Mouse (Mus musculus): Measurements from ENCODE around the gene Fxr2.

Gene Fxr2

DNA sequence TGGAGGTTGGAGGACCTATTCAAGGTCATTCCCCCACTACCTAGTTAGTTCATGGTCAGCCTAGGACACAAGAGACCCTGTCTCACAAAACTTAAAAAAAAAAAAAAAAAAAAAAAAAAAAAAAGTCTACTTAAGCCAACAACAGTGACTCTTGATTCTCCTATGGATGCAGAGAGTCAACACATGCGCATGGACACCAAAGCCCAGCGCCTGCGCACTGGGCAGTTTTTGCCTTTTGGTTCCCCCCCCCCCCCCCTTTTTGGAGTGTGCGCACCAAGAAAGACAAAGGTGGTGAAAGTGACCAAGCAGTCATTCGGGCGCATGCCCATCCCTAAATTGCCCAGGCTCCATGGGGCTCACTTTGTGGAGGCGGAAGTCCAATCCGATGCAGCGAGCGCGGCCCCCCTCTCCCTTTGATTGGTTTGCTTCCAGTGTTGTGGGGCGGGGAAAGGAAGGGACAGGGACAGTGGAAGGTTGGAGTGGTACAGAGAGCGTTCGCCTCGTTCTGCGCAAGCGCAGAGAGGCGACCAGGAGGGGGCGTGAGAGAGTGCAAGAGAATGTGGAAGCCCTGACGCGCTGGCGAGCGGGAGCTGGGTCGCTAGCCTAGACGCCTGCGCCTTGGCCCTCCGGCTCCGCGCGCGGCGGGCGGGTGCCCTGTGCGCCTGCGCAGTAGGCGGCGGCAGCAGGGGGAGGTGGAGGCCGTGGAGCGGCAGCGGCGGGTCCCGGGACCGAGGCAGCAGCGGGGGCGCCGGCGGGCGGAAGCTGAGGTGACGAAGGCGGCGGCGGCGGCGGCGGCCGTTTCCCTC lies at the start of gene Fxr2:
Gene Fxr2 (plus strand): TSS at position 707 of the 806 bp plus-strand sequence.
- DNase-seq = peak; percentile 100

DNA sequence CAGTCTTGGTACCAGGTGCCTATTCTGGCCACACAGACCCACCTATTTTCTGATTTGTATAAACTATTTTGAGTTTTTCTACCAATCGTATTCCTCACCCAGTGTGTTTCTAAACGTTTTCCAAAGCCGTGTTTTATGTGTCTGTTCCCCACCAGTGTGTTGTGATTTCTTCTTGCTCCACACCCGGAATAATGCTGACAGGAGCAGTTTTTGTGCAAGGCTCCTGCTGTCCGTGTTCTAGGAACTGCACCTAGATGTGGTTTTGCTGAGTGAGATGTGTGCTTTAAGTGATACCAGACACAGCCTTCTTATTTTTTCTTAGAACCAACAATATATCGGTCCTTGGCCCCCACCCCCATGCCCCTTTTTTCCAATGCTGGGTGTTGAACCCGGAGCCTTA lies 48.8 kb upstream of the Fxr2 start:
- no peak for DNase-seq

DNA sequence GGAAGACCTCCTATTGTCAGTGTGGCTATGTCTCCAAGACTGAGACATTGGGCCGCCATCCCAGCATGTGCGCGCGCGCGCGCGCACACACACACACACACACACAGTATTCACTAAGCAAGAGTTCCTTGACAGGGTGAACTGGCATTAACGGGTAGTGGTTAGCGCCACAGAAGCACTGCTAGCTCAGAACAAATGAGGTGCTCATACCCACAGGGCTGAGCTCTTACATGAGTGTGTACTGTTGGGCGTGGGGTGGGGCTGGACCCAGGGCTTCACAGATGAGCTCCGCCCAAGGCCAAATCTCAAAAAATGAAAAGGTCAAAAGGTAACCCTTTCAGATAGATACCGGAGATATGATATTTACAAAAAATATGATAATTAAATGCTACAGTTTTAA lies 47.9 kb upstream of the Fxr2 start:
- DNase-seq = no peak

DNA sequence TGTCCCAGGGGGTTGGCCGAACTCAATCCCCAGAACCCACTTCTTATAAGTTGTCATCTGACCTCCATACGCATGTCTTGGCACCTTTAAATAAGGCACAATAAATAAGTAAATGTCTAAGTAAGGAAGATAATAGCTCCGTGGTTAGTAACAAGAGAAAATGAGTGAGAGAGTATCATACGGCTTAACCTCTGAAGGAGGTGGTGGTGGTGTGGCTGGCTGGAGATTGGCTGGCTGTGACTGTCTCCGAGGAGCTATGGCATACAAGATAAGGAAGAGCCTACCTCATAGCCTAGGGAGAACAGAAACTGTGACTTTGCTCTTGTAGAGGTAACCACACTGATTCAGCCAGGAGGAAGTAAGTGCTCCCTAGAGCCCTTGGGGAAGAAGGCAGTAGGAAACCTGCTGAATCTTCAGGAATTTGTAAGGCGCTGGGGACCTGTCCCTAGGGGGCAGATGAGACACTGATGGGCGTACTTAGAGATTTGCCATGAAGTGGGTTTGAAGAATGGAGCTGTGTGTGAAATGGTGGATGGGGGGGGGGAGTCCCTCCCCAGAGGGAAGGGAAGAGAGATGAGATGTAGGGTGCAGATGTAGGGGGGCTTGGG lies 47.0 kb upstream of the Fxr2 start:
- DNase-seq = no peak

DNA sequence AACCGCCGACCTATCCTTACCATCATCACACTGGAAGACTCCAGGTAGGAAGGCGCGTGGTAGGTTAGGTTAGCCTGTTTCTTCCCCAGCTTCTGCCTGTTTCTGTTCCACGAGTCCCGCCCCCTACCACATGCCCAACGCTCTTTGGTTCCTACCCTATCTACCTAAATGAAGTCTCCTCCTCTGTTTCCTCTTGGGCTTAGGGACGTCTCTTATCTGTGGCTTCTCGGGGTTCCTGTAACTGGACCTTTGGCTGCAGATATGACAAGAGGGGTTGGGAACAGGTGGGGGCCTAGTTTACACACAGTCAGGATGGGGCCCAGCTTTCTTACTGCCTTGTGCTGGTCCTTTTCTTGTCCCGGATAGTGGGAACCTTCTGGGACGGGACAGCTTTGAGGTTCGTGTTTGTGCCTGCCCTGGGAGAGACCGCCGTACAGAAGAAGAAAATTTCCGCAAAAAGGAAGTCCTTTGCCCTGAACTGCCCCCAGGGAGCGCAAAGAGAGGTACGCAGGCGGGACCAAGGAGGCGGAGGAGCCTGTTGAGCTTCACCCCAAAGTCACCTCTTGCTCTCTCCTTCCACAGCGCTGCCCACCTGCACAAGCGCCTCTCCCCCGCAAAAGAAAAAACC lies 43.5 kb upstream of the Fxr2 start:
- DNase-seq = no peak

DNA sequence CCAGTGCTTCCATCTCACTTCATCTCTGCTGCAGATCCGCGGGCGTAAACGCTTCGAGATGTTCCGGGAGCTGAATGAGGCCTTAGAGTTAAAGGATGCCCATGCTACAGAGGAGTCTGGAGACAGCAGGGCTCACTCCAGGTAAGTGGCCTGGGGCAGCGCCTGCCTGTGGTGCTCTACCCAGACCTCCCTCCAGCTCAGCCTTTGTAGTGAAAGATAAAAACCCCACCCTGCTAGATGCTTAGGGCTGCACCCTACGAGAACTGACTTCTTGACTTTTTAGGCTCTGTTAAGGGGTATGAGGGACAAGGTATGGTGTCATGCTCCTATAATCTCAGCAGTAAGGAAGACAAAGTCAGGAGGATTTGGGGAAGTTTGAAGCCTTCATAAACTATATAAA lies 42.2 kb upstream of the Fxr2 start:
- DNase-seq = no peak

DNA sequence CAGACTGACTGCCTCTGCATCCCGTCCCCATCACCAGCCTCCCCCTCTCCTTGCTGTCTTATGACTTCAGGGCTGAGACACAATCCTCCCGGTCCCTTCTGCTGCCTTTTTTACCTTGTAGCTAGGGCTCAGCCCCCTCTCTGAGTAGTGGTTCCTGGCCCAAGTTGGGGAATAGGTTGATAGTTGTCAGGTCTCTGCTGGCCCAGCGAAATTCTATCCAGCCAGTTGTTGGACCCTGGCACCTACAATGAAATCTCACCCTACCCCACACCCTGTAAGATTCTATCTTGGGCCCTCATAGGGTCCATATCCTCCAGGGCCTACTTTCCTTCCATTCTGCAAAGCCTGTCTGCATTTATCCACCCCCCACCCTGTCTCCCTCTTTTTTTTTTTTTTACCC lies 41.4 kb upstream of the Fxr2 start:
- DNase-seq = no peak

DNA sequence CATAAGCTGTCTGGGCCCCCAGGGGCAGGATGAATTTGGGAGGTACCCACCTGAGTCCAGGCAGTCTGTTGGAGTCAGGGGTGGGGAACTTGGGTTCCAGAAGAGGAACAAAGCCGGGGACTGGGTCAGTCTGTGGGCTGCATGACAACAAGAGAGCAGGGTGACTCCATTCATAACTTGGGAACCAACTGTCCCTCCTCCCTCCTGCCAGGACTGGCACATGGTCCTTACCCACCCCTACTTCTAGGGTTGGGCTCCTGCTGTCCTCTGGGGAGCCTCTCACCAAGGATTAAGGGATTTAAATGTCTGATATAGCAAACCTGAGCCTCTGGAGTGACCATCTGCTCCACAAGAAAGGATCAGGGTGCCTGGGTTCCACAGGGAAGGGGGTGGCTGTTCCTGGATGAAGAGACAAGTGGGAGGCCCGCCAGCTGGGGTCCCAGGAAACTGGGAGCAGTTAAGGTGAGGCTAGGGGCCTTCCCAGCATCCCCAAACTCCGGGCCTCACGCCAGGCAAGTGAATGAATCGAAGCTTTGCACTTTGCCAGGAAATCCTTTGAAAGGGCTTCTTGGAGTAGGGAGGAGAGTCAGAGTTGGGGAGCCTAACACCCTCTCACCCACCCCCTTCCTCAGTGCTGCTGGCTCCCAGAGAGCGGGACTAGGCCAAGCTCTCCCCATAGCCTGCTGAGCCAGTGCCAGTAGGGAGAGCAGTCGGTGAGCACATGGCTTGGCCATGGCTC lies 40.7 kb upstream of the Fxr2 start:
- peak in 1 of 2 experiments; percentile 24 for DNase-seq

DNA sequence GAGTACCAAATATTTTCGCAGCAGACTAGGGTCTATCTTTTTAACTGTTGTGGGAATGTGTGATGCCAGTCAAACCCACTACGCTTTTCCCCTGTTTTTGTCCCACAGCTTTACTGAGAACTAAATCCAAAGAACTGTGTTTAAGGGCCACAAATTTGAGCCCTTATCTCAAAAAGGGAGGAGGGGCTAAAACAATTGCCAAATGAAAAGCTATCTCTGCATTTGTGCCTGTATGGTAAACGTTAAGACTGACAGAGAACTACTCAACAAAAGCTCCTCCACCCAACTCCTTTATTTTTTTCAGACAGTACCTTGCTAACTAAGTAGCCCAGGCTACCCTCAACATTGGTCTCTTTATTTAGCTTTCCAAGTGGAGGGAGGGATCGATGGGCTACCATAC lies 40.0 kb upstream of the Fxr2 start:
- no peak for DNase-seq

DNA sequence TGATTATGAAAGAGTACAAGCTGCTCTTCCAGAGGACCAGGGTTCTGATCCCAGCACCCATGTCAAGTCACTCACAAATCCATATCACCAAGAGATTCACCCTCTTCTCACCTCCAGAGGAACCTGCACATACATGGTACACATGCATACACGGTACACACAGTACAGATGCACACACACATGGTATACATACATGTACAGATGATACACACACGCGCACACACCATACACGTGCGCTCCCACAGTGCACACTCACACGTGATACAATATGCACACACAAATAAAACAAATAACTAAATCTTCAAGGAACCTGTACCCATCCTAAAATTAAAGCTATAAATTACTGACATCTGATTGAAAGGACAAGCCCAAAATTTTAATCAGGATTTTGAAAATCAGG lies 37.9 kb upstream of the Fxr2 start:
- no peak for DNase-seq

DNA sequence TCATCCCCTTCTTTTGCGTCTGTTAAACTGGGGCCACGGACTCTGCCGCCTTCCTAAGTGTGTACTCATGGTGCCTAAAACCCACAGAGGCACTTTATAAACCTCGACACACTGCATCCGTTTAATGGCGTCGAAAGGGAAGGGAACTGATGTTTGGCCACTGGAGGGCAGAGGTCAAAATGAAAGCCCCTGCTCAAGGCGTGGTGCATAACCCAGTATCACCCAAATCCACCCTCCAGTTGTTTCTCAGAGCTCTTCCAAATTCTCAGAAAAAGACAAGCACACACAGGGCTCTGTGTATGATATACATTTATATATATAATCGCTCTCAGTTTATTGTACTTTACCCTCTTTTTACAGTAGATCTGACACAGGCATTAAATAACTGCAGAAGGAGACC lies 33.4 kb upstream of the Fxr2 start:
- no peak for DNase-seq

DNA sequence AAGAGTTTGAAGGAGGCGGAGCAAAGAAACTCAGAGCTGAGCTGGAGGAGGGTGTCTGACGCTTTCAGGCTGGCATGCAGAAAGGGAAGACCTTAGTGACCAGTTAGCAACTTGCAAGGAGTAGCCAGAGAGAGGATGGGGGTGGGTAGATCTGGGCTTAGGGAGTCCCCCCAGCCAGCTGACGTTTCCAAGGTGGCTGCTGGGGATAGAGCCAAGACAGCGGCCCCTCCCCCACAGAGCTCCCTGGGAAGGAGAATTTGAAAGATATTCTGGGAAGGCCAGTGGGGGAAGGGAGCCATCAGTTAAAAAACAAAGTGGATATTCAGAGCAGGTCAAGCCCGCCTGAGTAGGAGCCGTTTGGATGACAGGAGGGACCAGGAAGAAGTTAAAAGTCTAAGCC lies 32.7 kb upstream of the Fxr2 start:
- peak; percentile 60 to 77 for DNase-seq

DNA sequence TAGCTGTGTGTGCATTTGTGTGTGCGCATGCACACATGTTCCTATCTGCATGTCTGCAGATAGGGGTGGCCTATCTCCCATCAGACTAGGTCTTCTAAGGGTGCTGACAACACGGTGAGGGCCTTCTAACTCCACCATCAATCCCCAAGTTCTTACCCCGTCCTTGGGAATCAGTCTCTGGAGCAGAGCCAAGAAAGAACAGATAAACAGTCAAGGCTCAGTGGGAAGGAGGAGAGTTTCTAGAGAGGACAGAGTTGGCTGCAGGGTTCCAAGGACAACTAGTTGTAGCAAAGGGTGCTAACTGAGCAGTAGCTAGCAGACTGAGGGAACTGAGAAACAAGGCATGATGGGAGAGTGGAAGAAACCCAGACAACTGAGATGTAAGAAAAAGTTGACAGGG lies 31.0 kb upstream of the Fxr2 start:
- DNase-seq = no peak

DNA sequence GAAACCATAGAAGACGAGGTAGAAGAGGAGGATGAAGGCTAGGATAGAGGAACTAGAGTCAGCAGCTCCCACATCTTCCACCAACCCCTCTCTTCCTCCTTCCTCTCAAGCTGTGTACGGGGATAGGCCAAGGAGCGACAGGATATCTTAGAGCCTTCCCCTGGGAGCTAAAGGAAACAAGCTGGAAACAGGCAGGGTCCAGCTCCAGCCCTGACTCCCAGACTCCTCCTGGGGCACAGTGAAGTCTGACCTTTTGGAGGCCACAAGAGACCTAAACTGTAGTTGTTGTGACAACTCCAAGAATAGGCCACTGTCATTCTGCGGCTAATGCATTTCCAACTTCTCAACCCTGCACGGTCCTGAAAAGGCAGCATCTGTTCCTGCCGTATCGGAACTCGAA lies 29.3 kb upstream of the Fxr2 start:
- DNase-seq = no peak

DNA sequence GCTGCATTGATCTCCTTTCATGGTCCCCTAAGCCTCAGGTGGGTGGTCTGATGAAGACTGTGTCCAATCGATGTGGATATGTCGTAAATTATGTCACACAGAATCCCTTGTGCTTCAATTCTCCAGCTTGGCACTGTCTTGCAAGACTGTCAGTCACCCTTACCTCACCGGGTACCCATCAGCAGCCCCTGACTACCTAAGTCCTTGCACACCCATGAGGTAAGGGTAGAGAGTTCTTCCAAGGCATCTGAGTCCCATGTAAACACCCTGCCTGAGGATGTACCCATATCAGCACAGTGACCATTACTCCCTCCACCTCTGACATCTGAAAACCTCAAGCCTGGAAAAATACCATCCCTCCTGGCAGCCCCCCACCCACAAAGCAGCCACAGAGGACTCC lies 28.4 kb upstream of the Fxr2 start:
- DNase-seq = no peak

DNA sequence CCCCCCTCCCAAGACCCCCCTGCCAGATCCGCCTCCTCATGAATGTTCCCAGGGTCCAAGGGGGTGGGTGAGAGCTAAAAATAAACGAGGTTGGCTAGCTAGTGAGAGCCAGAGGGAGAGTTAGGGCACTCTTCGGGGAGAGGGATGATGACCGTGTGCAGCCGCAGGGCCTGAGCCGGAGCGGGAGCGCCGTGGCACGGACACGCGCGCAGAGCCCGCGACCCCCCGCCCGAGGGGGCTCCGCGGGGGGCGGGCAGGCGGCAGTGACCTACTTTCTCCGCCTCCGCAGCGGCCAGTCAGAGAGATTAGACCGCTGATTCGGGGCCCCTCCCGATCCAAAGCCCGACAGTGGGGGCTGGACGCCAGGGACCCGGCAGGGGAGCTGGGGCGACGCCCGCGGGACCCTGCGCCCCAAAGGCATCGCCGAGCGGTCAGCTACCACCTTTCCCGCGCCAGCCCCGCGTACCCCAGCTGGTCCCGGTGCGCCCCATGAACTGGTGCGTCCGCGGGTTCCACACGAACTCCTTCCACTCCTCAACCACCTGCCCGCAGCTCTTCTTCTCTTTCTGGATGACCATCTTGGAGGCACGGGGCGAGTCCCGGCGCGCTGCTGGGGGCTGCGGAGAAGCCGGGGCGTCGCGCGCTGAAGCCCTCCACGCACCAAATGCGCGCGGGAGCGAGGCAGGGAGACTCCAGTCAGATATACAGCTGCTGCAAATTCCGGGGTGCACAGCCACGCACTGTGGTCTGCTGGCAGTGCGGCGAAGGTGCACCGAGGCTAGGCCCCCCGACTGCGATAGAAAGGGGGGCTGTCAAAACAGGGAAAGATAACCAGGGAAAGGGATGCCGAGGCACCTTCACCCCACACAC lies 27.8 kb upstream of the Fxr2 start:
- peak; percentile 31 to 49 for DNase-seq

DNA sequence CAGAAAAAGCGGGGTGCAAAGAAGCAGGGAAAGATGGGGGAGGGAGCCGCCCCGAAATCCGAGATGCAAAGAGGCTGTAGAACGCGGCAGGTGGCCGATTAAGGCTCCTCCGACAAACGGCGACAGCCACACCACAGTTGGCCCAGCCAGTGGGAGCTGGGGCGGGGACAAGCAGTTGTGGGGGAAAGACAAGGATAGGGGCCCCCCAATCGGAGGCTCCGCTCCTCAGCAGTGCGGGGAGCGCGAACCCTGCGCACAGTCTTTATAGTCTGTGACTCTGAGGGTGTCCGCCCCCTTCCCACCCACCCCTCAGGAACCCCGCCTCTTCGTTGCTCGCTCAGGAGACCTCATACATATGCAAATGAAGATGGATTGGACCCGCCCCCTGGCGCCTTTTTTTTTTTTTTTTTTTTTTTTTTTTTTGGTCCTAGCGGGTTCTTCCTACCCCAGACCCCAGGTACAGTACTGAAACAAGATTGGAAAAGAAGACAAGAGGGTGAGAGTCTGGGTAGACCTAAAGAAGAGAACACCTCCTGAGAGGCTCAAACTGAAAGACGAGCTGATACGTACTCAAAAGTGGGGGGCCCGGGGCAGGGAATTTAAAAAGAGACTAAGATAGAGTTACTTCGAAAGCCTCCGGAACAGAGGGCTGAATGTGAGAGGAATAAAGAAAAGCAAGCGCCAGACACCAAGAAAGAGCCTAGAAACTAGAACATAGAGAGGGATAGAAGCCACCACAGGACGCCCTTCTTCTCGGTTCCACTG lies 26.9 kb upstream of the Fxr2 start, which contains the start of gene Atp1b2:
Gene Atp1b2 (minus strand): TSS at position 217 of the 765 bp plus-strand sequence.
- DNase-seq = peak; percentile 73 to 76

DNA sequence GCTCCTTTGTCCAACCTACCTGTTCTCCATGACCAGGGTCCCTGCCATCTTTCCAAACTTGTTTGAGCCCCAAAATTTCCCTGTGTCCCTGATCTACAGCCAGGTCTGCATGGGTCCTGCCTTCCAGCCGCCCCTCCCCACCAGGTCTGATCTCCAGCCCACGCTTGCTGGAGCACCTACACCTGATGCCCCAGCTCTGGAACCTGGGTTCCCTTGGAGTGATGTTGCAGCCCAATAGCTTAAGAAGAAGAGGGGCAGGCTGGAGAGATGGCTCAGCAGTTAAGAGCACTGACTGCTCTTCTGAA lies 26.3 kb upstream of the Fxr2 start:
- DNase-seq = no peak

DNA sequence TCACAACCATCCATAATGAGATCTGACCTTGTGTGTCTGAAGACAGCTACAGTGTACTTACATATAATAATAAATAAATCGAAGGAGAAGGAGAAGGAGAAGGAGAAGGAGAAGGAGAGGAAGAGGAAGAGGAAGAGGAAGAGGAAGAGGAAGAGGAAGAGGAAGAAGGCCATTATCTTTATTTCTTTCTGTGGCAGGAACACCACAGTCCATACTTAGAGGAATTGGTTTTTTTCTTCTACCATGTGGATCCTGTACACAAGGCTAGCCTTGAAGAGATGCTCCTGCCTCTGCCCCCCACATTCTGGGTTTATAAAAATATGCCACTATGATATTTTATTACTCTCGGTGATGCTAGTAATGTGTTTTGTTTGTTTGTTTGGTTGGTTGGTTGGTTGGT lies 26.0 kb upstream of the Fxr2 start:
- no peak for DNase-seq

DNA sequence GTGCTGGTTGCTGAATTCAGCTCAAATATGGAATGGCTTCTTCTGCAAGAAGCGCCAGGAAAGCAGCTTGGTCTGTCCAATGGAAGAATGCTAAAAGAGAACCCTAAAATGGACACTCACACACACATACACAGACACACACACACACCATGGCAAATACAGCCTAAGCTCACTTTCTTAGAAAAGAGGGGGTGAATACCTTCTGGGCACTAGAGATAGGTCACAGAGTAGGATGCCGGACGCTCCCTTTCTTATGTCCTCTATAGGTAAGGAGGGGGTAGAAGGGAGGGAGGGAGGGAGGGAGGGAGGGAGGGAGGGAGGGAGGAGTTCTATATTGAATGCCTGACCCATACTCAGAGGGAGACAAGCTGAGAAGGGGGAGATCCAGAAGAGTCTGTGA lies 24.3 kb upstream of the Fxr2 start:
- DNase-seq = no peak

DNA sequence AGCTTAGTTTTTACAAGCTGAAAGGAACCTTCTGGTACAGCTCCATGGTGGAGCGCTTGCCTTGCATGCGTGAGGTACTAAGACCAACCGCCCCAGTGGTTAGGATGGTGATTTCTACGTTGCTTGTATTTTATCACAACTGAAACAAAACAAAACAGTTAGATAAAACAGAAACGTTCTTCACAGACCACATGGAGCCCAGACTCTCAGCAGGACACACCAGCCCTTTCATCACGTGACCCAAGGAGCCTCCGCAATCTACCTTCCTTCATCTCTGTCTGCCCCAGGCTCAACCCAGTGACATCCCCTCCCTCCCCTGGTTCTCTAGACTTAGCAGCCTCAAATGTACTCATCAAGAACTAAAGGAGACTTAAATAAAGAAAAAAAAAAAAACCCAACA lies 23.4 kb upstream of the Fxr2 start:
- no peak for DNase-seq

DNA sequence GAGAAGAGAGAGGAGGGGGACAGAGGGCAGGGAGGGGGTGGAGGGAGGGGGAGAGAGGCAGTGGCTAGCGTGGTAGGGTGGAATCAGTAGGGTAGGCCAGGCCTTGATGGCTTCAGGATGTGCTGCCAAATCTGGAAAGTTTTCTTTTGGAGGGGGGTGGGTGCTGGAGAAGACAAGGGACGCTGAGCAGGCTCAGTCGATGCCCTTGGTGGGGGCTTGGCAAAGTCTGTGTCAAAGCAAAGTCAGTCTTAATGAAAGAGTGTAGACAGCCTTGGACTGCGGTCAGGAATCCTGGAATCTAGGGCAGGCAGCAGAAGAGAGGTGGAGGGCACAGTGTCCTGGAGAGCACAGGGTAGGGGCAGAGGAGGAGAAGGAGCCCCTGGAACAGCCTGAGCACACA lies 21.9 kb upstream of the Fxr2 start:
- no peak for DNase-seq

Data from lung, postnatal 4 days (tissue).